Mouse (Mus musculus): Measurements from ENCODE around the gene Scarb2. TPM values are rescaled to one million over a fixed set of nuclear protein-coding genes. Genes with fewer than 3 reads are reported as not detected.

Gene Scarb2
- 18.8 TPM for polyA plus RNA-seq (2017; shearing (Covaris generic))

GRCm38 (mm10) chr5:92506733-92507132 lies at the start of gene Scarb2:
Gene Scarb2, minus strand, starts transcription at chr5:92506833.

GRCm38 (mm10) chr5:92554891-92555511 lies 48.4 kb upstream of the Scarb2 start, which contains the start of gene Fam47e:
Gene Fam47e, plus strand, starts transcription at chr5:92555069.

GRCm38 (mm10) chr5:92435025-92435584 lies 71.5 kb downstream of the Scarb2 start, which contains the start of gene Nup54:
Gene Nup54, minus strand, starts transcription at chr5:92435219.

Other genes with a start within 250 kb of the Scarb2 start
- 15.3 TPM for gene Naaa, start 228.7 kb downstream of the Scarb2 start, polyA plus RNA-seq (2017; shearing (Covaris generic))
- gene Sdad1, start 196.4 kb downstream of the Scarb2 start, polyA plus RNA-seq (2017; shearing (Covaris generic)), result 56.1 TPM
- gene Cxcl9, start 178.8 kb downstream of the Scarb2 start, polyA plus RNA-seq (2017; shearing (Covaris generic)), result 0.27 TPM
- gene Art3, start 175.0 kb downstream of the Scarb2 start, polyA plus RNA-seq (2017; shearing (Covaris generic)), result 8.5 TPM
- gene Cxcl10, start 157.9 kb downstream of the Scarb2 start, polyA plus RNA-seq (2017; shearing (Covaris generic)), result 27.8 TPM
- 50.3 TPM for gene Nup54, start 71.6 kb downstream of the Scarb2 start, polyA plus RNA-seq (2017; shearing (Covaris generic))
- not detected for gene Fam47e, start 48.2 kb upstream of the Scarb2 start, polyA plus RNA-seq (2017; shearing (Covaris generic))
- 0.38 TPM for gene Stbd1, start 96.2 kb upstream of the Scarb2 start, polyA plus RNA-seq (2017; shearing (Covaris generic))
- not detected for gene Ccdc158, start 168.4 kb upstream of the Scarb2 start, polyA plus RNA-seq (2017; shearing (Covaris generic))
- gene Shroom3, start 176.6 kb upstream of the Scarb2 start, polyA plus RNA-seq (2017; shearing (Covaris generic)), result not detected

Data from inflammation-experienced regulatory T-cells, adult 16 weeks (primary cell).